Mouse (Mus musculus) midbrain, embryonic 12.5 days (tissue): ENCODE measurements around the gene Arg2. TPM values are rescaled to one million over a fixed set of nuclear protein-coding genes. Genes with fewer than 3 reads are reported as not detected.
A peak's percentile ranks its signal among the peaks of the same experiment; 100 is the strongest.
"Not testable (repeated sequence)": the region's sequence is repeated elsewhere in the genome, so short reads cannot be mapped to it uniquely, and the experiment has no call there.

ENCODE experiments used
- ATAC-seq: fragments of 200-750 bp; cut with Nextera tagmentation; 2 replicates; pipeline ENCODE4 v1.8.0; 2017; ENCODE audit warnings: low read depth, moderate TSS enrichment, moderate library complexity; ENCODE audit not compliant: low FRiP score
- H3K27ac ChIP-seq: fragments of 300-500 bp; sonication (generic); replicated peaks from 2 replicates; pipeline ENCODE4 v1.5.1; 2016; ENCODE audit warnings: mild to moderate bottlenecking
- H3K27me3 ChIP-seq: fragments of 300-500 bp; sonication (generic); 2 replicates; pipeline ENCODE4 v1.6.1; 2016; ENCODE audit warnings: mild to moderate bottlenecking
- H3K36me3 ChIP-seq: fragments of 300-500 bp; sonication (generic); 2 replicates; pipeline ENCODE4 v1.6.1; 2016
- H3K4me1 ChIP-seq: fragments of 300-500 bp; sonication (generic); 2 replicates; pipeline ENCODE4 v1.6.1; 2016
- H3K4me2 ChIP-seq: fragments of 300-500 bp; sonication (generic); replicated peaks from 2 replicates; pipeline ENCODE4 v1.6.1; 2016; ENCODE audit warnings: mild to moderate bottlenecking, moderate library complexity
- H3K4me3 ChIP-seq: fragments of 300-500 bp; sonication (generic); 2 replicates; pipeline ENCODE4 v1.5.1; 2016; ENCODE audit warnings: mild to moderate bottlenecking
- H3K9ac ChIP-seq: fragments of 300-500 bp; sonication (generic); replicated peaks from 2 replicates; pipeline ENCODE4 v1.6.1; 2016; ENCODE audit warnings: mild to moderate bottlenecking, moderate library complexity
- H3K9me3 ChIP-seq: fragments of 300-500 bp; sonication (generic); 2 replicates; pipeline ENCODE4 v1.6.1; 2016; ENCODE audit warnings: mild to moderate bottlenecking
- WGBS: fragments of 180-500 bp; shearing (Covaris S2); methylation state at CpG from one replicate; pipeline ENCODE4 v1.1.7; 2016; 5-methylcytosine and 5-hydroxymethylcytosine counted together
- polyA plus RNA-seq: library from polyadenylated mRNA; unstranded; fragments of >200 nt; fragmentation: Nextera tagmentation; extraction: Ambion mirVana; gene quantifications from 2 replicates; pipeline ENCODE4 v1.2.1, GENCODE M21; 2016

Arg2 gene
- polyA plus RNA-seq, 1 experiment from 2014 or later = 9.7 TPM

GRCm38 (mm10) chr12:79172019-79172941 is 41.7 kb downstream of the Arg2 start, which contains the start of gene Vti1b:
Vti1b (minus strand) TSS chr12:79172667.
- H3K4me3 ChIP-seq = peak within 1 kb of the TSS; percentile 96
- peak within 1 kb of the TSS; percentile 83 for H3K9ac ChIP-seq
- H3K27me3 ChIP-seq = no peaks in the 10 kb centered on the region
- under 1% methylated on average over 72 of the region's 73 CpGs for WGBS
- H3K9me3 ChIP-seq = no peaks in the 10 kb centered on the region
- H3K4me2 ChIP-seq = peak within 1 kb of the TSS; percentile 67
- H3K36me3 ChIP-seq = peaks cover 23% of the 10 kb centered on the region
- peaks cover 10% of the 10 kb centered on the region for H3K4me1 ChIP-seq
- peak; percentile 98 for ATAC-seq
- peak within 1 kb of the TSS; percentile 94 for H3K27ac ChIP-seq

- ATAC-seq = no peak
- Histone ChIP-seq H3K9me3 (no peaks in the 10 kb centered on the region), H3K27ac (no peak overlapping the region), H3K4me2 (no peak overlapping the region), H3K9ac (no peak overlapping the region), H3K36me3 (peaks cover 29% of the 10 kb centered on the region), H3K27me3 (no peaks in the 10 kb centered on the region), H3K4me1 (peaks cover 10% of the 10 kb centered on the region), H3K4me3 (no peak overlapping the region)
- 91% methylated on average over 5 of the region's 5 CpGs for WGBS
Observed at GRCm38 (mm10) chr12:79173721-79174120, 43.1 kb downstream of the Arg2 start.

- no peak overlapping the region for H3K27ac ChIP-seq
- H3K9ac ChIP-seq = no peak overlapping the region
- 93% methylated on average over 5 of the region's 5 CpGs for WGBS
- H3K9me3 ChIP-seq = no peaks in the 10 kb centered on the region
- no peak for ATAC-seq
- H3K36me3 ChIP-seq = peaks cover 32% of the 10 kb centered on the region
- peaks cover 6% of the 10 kb centered on the region for H3K4me1 ChIP-seq
- no peaks in the 10 kb centered on the region for H3K27me3 ChIP-seq
- H3K4me2 ChIP-seq = no peak overlapping the region
- no peak overlapping the region for H3K4me3 ChIP-seq
Observed at GRCm38 (mm10) chr12:79175998-79176397, 45.4 kb downstream of the Arg2 start.

- not testable (repeated sequence) for H3K4me3 ChIP-seq, H3K9me3 ChIP-seq, H3K27ac ChIP-seq, ATAC-seq, H3K27me3 ChIP-seq, H3K4me2 ChIP-seq, H3K4me1 ChIP-seq, H3K9ac ChIP-seq
- WGBS = 86% methylated on average over 5 of the region's 6 CpGs
- peaks cover 70% of the 10 kb centered on the region for H3K36me3 ChIP-seq
Observed at GRCm38 (mm10) chr12:79185160-79185559, 54.6 kb downstream of the Arg2 start.

GRCm38 (mm10) chr12:79190931-79191673 is 60.5 kb downstream of the Arg2 start:
- ATAC-seq = peak; percentile 91
- Histone ChIP-seq H3K36me3 (peaks cover 24% of the 10 kb centered on the region), H3K27ac (peak overlapping the region; percentile 54)

GRCm38 (mm10) chr12:79191701-79192100 is 61.1 kb downstream of the Arg2 start:
- ATAC-seq = peak; percentile 89
- H3K4me2 ChIP-seq = peak overlapping the region; percentile 84

More at GRCm38 (mm10) chr12:79190931-79191673, 60.5 kb downstream of the Arg2 start:
- H3K9me3 ChIP-seq = no peaks in the 10 kb centered on the region
- H3K27me3 ChIP-seq = no peaks in the 10 kb centered on the region
- WGBS = under 1% methylated on average over 18 of the region's 18 CpGs
- H3K4me1 ChIP-seq = peaks cover 13% of the 10 kb centered on the region
- peak overlapping the region; percentile 72 for H3K4me3 ChIP-seq
- peak overlapping the region; percentile 84 for H3K4me2 ChIP-seq
- H3K9ac ChIP-seq = peak overlapping the region; percentile 76

GRCm38 (mm10) chr12:79192193-79192592 is 61.6 kb downstream of the Arg2 start, which contains the start of gene Rdh11:
Rdh11 (minus strand) TSS chr12:79192293.
- peak within 1 kb of the TSS; percentile 84 for H3K4me2 ChIP-seq
- H3K9me3 ChIP-seq = no peaks in the 10 kb centered on the region
- peak within 1 kb of the TSS; percentile 54 for H3K27ac ChIP-seq
- 66% methylated on average over 6 of the region's 6 CpGs for WGBS
- H3K4me3 ChIP-seq = peak within 1 kb of the TSS; percentile 72
- H3K27me3 ChIP-seq = no peaks in the 10 kb centered on the region
- H3K4me1 ChIP-seq = peaks cover 13% of the 10 kb centered on the region
- ATAC-seq = no peak
- H3K9ac ChIP-seq = peak within 1 kb of the TSS; percentile 76
- H3K36me3 ChIP-seq = peaks cover 13% of the 10 kb centered on the region

More at GRCm38 (mm10) chr12:79191701-79192100, 61.1 kb downstream of the Arg2 start:
- peak overlapping the region; percentile 72 for H3K4me3 ChIP-seq
- peaks cover 13% of the 10 kb centered on the region for H3K4me1 ChIP-seq
- peak overlapping the region; percentile 76 for H3K9ac ChIP-seq
- H3K27ac ChIP-seq = peak overlapping the region; percentile 54
- no peaks in the 10 kb centered on the region for H3K27me3 ChIP-seq
- H3K36me3 ChIP-seq = peaks cover 18% of the 10 kb centered on the region
- H3K9me3 ChIP-seq = no peaks in the 10 kb centered on the region
- 6% methylated on average over 14 of the region's 14 CpGs for WGBS

- 9% methylated on average over 3 of the region's 3 CpGs for WGBS
- no peaks in the 10 kb centered on the region for H3K9me3 ChIP-seq
- H3K4me3 ChIP-seq = no peak overlapping the region
- peaks cover 13% of the 10 kb centered on the region for H3K4me1 ChIP-seq
- no peak for ATAC-seq
- no peaks in the 10 kb centered on the region for H3K27me3 ChIP-seq
- H3K4me2 ChIP-seq = no peak overlapping the region
- H3K27ac ChIP-seq = no peak overlapping the region
- peaks cover under 1% of the 10 kb centered on the region; the same call in 1 of the 2 replicates for H3K36me3 ChIP-seq
- H3K9ac ChIP-seq = no peak overlapping the region
Observed at GRCm38 (mm10) chr12:79193441-79193840, 62.9 kb downstream of the Arg2 start.

- H3K27me3 ChIP-seq = no peaks in the 10 kb centered on the region
- WGBS = 87% methylated on average over 5 of the region's 5 CpGs
- no peak overlapping the region for H3K4me2 ChIP-seq
- no peak overlapping the region for H3K27ac ChIP-seq
- H3K9me3 ChIP-seq = no peaks in the 10 kb centered on the region
- no peak overlapping the region for H3K9ac ChIP-seq
- no peaks in the 10 kb centered on the region for H3K4me1 ChIP-seq
- no peak overlapping the region for H3K4me3 ChIP-seq
- no peaks in the 10 kb centered on the region for H3K36me3 ChIP-seq
- ATAC-seq = no peak
Observed at GRCm38 (mm10) chr12:79197105-79197504, 66.5 kb downstream of the Arg2 start.

- H3K4me2 ChIP-seq = no peak overlapping the region
- H3K4me3 ChIP-seq = no peak overlapping the region
- no peaks in the 10 kb centered on the region for H3K27me3 ChIP-seq
- no peak for ATAC-seq
- H3K9me3 ChIP-seq = no peaks in the 10 kb centered on the region
- H3K9ac ChIP-seq = no peak overlapping the region
- WGBS = 73% methylated on average over 3 of the region's 3 CpGs
- H3K27ac ChIP-seq = no peak overlapping the region
- no peaks in the 10 kb centered on the region for H3K36me3 ChIP-seq
- no peaks in the 10 kb centered on the region for H3K4me1 ChIP-seq
Observed at GRCm38 (mm10) chr12:79201882-79202281, 71.3 kb downstream of the Arg2 start.
